Mouse (Mus musculus) naive thymus-derived CD4-positive, alpha-beta T cell, adult 2 months (primary cell): Measurements from ENCODE around the gene Ednrb.
"Not testable (repeated sequence)": the region's sequence is repeated elsewhere in the genome, so short reads cannot be mapped to it uniquely, and the experiment has no call there.

Experiments used
- DNase-seq: peaks from one replicate; pipeline ENCODE4 v3.0.0-alpha.2; 2011; ENCODE audit warnings: low read depth

The Ednrb gene

GRCm38 (mm10) chr14:103822590-103822989, 21.6 kb downstream of the Ednrb start:
- no peak for DNase-seq

- peak; percentile 1 for DNase-seq
These were observed 27.4 kb downstream of the Ednrb start for GRCm38 (mm10) chr14:103816637-103817308.

GRCm38 (mm10) chr14:103815542-103815941, 28.7 kb downstream of the Ednrb start:
- no peak for DNase-seq

GRCm38 (mm10) chr14:103814015-103814691, 30.0 kb downstream of the Ednrb start:
- no peak for DNase-seq

GRCm38 (mm10) chr14:103813246-103813645, 31.0 kb downstream of the Ednrb start:
- no peak for DNase-seq

- DNase-seq: no peak
These were observed 32.9 kb downstream of the Ednrb start for GRCm38 (mm10) chr14:103811291-103811690.

- no peak for DNase-seq
These were observed 40.1 kb downstream of the Ednrb start for GRCm38 (mm10) chr14:103803907-103804659.

GRCm38 (mm10) chr14:103797123-103797522, 47.1 kb downstream of the Ednrb start:
- DNase-seq: no peak

- no peak for DNase-seq
These were observed 48.6 kb downstream of the Ednrb start for GRCm38 (mm10) chr14:103795591-103795990.

GRCm38 (mm10) chr14:103793409-103793808, 50.8 kb downstream of the Ednrb start:
- no peak for DNase-seq

GRCm38 (mm10) chr14:103792726-103793125, 51.5 kb downstream of the Ednrb start:
- DNase-seq: no peak

GRCm38 (mm10) chr14:103787547-103787946, 56.7 kb downstream of the Ednrb start:
- DNase-seq: no peak

- peak; percentile 5 for DNase-seq
These were observed 58.9 kb downstream of the Ednrb start for GRCm38 (mm10) chr14:103785096-103785965.

GRCm38 (mm10) chr14:103780336-103780735, 63.9 kb downstream of the Ednrb start:
- not testable (repeated sequence) for DNase-seq

- no peak for DNase-seq
These were observed 64.9 kb downstream of the Ednrb start for GRCm38 (mm10) chr14:103779276-103779675.

GRCm38 (mm10) chr14:103778533-103779151, 65.6 kb downstream of the Ednrb start:
- DNase-seq: no peak

- no peak for DNase-seq
These were observed 66.2 kb downstream of the Ednrb start for GRCm38 (mm10) chr14:103778009-103778431.

GRCm38 (mm10) chr14:103777386-103777785, 66.8 kb downstream of the Ednrb start:
- no peak for DNase-seq

GRCm38 (mm10) chr14:103769319-103770245, 74.6 kb downstream of the Ednrb start:
- no peak for DNase-seq

- no peak for DNase-seq
These were observed 76.7 kb downstream of the Ednrb start for GRCm38 (mm10) chr14:103767488-103767887.
